Mouse (Mus musculus) bone marrow, adult 2 months (tissue): ENCODE data around the gene Tshz2.

ENCODE experiments used
- CTCF ChIP-seq: fragments of 200-500 bp; IDR thresholded peaks from 2 replicates; pipeline ENCODE4 v1.5.1; 2011; ENCODE audit warnings: low read length, control low read depth; ENCODE audit not compliant: control insufficient read depth, insufficient read depth
- POLR2A ChIP-seq: fragments of 200-500 bp; IDR thresholded peaks from 2 replicates; pipeline ENCODE4 v1.6.1; 2011; ENCODE audit warnings: low read depth, mild to moderate bottlenecking, control low read depth, low read length, borderline replicate concordance; ENCODE audit not compliant: control insufficient read depth

DNA sequence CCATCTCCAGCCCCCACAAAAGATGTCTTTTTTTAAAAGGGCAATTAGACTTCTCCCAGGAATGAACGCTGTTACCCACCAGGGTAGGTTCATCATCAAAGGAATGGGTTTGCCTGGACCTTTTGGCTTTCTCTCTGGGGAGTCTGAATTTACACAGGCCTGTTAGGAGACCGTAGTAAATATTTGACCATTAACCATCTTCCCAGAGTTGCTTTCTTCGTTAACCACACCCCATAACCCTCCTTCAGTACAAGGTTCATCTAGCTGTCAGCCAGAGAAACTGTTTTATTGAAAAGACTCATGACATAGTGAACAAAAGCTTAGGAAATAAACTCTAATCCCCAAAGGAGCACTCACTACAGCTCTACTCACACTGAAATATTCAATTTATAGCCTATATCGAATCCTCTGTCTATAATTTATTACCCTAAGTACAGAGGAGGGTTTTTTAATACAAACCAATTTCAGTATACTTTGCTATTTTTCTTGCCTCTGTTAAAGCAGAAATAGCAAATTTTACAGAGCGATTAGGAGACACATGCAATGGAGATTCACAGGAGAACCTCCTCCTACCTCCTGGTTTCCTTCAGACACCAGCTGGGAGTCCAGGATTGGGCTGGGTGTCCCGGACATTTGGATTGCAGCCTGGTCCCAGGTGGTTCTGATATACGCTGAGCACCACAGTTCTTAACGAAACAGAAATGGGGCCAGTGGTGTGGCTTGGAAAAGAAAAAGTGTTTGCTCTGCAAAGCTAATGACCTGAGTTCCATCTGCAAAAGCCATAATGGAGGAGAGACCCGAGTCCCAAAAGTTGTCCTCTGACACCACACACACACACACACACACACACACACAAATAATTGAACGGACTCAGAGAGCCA lies 459.0 kb downstream of the Tshz2 start:
- TF ChIP-seq POLR2A (no peak), CTCF (no peak)
